Mouse (Mus musculus) spleen, embryonic (tissue): ENCODE measurements around the gene Kcng3.

Experiments used
- CTCF ChIA-PET: fragments of 350-600 bp; sonication (Branson Sonifier 250); formaldehyde crosslinking; loops from one replicate; lab custom pipeline; 2022; lab: Charles Lee

Kcng3 gene

DNA sequence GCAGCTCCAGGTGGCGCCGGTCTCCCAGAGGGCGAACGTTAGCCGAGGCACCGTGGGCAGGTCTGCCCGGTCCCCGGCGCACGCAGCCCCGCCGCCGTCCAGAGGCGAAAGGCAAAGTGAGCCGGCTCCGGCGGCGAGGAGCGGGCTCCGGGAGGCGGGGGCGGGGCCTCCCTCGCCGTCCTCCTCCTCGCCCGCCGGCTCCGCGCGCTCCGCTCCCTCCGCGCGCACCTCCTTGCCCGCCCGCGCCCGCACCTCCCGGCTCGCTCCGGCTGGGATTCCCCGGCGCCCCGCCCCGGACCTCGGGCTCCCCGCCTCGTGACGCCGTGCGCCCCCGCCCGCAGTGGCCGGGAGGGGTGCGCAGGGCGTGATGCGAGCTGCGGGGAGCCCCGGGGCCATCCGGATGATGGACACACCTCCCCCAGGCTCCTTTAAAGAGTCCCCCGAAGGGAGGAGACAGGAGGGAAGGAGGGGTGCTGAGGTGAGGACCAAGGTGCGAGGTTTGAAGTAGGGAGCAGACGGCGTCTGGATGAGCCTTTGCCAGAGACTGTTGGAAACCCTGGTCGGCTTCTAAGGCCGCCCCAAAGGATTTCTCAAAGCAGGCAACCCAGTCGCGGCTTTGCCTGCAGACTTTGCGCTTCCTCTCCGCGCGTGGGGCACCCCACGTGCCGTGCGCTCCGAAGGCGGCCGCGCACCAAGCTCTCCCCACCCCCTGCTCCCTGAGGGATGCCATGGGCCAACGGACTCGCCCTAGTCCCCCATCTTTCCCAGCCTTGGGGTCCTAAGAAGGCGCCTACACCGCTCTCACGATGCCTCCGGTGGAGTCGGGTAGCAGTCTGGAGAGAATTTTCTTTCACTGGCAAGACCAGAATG lies at the start of gene Kcng3:
TSS of gene Kcng3 (minus strand) at position 113 of the 870 bp plus-strand sequence.
- CTCF ChIA-PET = no interaction called here

DNA sequence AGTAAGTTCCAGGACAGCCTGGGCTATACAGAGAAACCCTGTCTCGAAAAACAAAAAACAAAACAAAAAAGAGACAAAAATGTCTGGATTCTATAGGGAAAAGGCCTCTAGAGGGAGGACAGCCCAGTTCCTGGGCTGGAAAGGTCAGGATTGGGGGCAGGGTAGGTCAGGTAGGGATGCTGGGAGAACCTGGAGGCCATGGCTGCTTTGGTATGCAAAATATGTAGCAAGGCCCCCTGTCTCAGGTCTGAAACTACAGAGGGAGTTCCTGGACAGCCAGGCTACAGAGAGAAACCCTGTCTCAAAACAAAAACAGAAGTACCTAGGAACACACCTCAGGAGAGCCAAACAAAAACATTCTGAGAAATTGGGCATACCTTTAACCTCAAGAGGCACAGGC lies 45.7 kb upstream of the Kcng3 start:
- CTCF ChIA-PET = no interaction called here

DNA sequence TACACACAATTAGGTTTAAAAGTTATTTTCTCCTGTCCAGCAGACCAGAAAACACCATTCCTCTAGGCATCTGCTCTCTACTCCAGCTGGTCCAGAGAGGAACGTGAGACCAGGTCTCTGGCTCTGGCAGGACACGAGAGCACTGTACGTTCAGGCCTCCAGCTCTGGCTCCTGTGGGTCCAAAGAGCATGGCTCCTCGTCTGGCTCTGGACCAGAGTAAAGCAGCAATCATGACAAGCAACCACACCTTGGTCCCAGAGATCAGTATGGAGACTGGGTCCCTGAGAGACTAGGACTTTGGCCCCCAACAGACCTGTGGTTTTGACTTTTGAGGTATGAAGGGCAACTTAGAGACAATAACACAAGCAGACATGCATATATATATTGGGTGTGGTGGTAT lies 41.0 kb upstream of the Kcng3 start:
- CTCF ChIA-PET = no interaction called here

DNA sequence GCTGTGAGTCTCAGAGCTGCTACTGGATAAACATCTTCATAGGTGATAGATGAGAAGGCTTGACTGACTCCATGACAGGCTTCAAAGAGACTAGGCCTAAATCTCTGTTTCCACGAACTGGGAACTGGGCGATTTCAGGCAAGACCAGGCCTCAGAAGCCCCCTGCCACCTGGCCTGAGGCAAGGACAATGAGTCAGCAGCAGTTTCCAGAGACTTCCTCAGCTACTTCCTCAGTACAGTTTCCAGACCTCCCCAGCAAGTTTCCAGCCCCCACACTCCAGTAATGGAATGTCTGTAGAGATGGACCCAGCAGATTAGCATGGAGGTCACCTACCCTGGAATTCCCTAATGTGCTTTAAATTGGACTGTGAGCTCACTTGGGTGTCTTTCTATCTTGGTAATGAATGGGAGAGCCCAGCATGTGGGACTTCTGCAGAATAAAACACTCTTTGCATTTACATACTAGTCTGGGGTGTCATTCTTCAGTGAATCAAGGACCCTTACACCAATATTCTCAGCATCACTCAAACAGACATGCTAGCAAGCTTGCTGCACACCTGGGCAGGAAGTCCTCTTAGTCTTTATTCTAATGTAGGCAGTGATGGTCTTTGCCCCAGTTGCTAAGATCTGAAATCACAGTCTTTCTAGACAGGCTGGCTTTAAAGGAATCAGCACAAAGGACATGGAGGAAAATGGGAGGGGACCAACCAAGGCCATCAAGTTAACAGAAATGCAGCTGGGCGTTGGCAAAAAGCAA lies 36.4 kb upstream of the Kcng3 start:
- CTCF ChIA-PET = interaction anchor here (0.7 kb wide), 1 partner anchor 38 kb away, joined by 4 read pairs; no protein-coding TSS in a partner anchor

DNA sequence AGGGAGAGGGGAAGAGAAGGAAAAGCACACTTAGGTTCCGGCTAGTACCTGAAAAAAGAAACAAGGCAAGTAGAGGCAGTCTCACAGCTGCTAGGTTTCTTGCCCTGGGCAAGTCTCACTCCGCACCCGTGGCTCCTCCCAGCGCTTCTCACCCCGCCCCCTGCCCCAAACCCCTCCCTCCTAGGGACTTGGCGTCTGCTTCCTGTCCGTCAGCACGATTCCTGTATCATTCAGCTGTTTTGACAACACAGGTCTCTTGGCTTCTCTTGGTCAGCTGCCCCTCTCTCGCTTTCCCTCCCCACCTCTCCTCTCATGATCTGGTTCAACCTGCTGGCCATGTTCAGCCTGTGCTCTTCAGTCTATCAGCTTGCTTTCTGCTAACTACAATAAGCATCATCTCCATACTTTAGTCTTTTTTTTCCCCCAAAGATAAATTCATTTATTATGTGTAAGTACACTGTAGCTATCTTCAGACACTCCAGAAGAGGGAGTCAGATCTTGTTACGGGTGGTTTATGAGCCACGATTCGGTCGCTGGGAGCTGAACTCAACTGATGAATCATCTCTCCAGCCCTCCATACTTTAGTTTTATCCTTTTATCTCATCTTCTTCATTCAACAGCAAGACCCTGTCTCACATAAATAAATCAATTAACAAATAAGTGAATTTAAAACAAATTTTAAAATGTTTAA lies 35.0 kb upstream of the Kcng3 start:
- CTCF ChIA-PET = interaction anchor here (0.6 kb wide), 1 partner anchor 103 kb away, joined by 6 read pairs; no protein-coding TSS in a partner anchor

DNA sequence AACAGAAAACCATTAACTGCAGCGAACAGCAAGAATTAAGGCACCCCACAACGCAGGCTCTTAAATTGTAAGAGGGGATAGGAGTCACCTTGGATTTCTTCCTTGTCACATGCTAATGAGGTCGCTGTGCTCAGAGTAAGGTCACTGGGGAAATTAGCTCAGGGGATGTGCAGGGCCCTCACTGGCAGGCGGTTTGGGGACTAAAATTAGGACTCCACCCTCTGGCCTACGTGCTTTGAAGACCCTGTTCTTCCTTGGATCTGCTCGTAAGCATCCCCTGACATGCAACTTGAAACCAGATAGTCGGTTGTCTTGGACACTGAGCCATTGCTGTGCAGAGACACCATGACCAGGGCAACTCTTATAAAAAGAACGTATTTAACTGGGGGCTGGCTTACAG lies 33.1 kb upstream of the Kcng3 start:
- CTCF ChIA-PET = interaction anchor here (0.7 kb wide), 1 partner anchor 158 kb away, joined by 14 read pairs; no protein-coding TSS in a partner anchor

DNA sequence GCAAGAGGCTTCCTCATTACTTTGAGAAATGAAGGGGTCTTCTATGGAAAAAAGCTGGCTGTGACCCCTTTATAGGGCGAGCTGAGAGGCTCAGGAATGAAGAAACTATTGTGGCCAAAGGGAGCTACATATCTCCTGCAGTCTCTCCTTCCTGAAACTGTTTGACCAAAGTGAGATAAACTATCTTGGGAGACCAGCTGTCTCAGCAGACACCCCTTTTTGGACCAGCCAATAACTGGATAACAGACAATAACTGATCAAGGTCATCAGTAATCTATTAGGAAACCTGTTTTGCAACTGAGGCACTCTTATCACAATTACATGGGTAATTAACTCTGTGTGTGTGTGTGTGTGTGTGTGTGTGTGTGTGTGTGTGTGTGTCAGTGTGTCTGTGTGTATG lies 27.2 kb upstream of the Kcng3 start:
- CTCF ChIA-PET = interaction anchor here (0.7 kb wide), 1 partner anchor 49 kb away, joined by 4 read pairs; no protein-coding TSS in a partner anchor

DNA sequence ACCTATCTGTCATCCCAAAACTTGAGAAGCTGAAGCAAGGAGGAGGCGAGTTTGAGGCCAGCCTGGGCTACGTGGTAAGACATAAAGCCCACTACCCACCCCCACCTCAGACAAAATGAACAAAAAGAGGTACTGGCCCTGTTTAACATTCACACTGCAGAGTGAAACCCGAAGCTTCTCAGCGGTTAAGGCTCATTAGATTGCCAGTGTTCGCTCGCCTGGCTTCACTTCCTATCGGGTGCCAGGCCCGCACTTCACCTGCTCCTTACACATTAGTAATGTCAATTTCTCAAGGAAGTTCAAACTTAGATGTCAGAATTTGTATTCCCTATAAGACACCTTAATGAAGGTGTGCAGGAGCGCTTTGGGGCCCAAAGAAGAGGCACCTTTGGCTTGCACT lies 25.7 kb upstream of the Kcng3 start:
- CTCF ChIA-PET = no interaction called here

DNA sequence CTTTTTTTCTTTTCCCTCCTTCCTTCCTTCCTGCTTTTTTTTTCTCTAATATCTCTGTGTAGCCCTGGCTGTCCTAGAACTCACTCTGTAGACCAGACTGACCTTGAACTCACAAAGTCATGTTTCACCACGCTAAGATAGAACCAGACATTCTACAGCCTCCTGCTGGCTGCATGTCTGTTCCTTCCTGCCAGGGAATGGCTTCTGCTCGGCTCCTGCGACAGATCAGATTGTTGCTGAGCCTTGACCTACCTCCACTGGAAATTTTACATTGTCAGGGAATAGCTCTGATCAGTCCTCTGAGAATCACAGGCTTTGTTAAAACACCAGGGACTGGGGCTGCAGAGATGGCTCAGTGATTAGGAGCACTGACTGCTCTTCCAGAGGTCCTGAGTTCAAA lies 24.0 kb upstream of the Kcng3 start:
- CTCF ChIA-PET = interaction anchor here (0.6 to 0.7 kb wide), 2 partner anchors 12 to 46 kb away, joined by 3 to 4 read pairs; no protein-coding TSS in a partner anchor

DNA sequence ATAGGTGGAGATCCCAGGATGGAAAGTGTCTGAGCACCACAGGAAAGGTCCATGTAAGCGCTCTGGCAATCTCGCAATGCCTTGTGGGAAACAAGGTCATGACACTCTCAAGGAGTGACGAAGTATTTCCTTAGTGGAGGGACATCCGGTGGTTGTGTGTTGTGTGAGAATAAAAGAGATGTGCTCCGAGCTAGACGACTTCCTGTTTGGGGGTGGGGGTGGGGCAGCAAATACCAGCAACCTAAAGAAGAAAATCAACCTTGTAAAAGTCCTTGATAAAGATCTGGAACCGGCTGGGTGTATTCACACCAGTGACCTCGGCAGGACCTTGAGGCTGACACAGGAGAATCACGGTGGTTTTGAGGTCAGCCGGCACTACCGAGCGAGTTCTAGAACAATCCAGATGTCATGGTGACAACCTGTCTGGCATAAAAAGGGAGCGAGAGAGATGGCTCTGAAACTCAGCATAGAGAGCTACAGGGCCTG lies 23.0 kb upstream of the Kcng3 start:
- CTCF ChIA-PET = interaction anchor here (0.6 kb wide), 1 partner anchor 401 kb away, joined by 4 read pairs; no protein-coding TSS in a partner anchor

DNA sequence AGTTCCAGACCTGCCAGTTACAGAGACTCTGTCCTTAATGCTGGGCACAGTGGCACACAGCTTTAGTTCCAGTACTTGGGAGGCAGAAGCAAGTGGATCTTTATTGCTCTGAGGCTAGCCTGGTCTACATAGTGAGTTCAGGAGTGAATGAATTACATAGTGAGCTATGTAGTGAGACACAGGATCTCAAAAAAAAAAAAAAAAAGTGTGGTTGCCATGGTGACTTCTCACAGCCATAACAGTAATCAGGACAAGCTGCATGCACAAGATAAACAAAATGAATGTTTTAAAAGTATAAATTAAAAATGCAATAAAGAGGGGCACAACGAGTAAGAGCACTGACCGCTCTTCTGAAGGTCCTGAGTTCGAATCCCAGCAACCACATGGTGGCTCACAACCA lies 21.9 kb upstream of the Kcng3 start:
- CTCF ChIA-PET = interaction anchor here (0.6 kb wide), 1 partner anchor 89 kb away, joined by 5 read pairs; no protein-coding TSS in a partner anchor

DNA sequence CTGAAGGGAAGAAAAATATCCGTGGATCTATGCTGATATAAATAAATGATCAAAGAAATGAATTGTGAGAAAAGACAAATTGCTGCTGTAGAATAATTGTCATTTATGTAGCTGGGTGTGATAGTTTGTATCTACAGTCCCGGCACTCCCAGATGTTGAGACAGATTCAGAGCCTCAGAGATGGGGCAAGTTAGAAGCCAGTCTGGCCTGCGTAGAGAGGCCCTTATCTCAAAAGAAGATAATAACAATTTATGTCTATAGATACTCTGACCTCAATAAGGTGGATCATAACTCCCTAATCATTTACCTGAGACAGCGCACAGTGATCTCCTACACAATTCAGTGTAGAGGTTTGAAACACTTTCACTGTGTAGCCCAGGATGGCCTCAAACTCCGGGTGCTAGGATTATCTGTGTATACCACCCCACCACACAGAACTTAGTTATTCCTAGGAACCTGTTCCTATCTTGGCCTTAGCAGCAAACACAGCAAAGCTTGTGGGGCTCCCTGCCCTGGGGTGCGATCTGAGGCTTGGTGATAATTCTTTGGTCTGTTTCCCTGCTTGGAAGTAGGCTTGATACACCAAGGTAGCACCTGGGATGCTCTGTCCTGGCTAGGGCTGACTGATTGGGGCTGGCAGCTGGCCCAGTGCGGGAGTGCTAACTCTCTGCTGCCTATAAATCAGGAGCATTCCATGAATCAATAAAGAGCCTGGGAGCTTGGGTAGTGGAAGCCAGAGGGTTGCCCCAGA lies 19.4 kb upstream of the Kcng3 start:
- CTCF ChIA-PET = no interaction called here

DNA sequence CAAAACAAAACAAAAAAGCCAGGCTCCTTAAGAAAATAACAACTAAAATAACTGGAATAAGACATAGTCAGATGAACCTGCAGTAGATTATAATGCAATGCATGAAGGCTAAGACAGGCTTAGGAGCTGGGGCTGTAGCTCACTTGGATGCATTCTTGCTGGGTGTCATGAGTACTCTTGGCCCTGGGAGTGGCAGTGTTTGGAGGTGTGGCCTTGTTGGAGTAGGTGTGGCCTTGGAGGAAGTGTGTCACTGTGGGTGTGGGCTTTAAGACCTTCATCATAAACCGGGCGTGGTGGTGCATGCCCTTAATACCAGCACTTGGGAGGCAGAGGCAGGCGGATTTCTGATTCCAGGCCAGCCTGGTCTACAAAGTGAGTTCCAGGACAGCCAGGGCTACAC lies 18.3 kb upstream of the Kcng3 start:
- CTCF ChIA-PET = no interaction called here

DNA sequence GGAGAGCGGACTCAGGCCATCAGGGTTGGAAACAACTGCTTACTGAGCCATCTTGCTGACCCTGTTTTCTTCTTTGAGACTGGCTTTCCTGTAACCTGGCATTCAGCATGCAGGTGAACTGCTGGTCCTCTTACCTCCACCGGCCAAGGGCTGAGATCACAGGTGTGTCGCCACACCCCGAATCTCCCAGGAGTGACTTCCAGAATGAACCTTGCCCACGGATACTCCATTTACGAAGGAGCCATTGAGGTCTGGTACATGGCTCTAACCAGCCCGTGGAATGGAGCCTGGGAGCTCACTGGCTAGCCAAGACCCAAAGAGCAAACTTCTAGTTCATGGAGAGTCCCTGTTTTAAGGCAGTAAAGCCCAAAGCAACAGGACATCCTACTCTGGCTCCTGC lies 15.7 kb upstream of the Kcng3 start:
- CTCF ChIA-PET = no interaction called here

DNA sequence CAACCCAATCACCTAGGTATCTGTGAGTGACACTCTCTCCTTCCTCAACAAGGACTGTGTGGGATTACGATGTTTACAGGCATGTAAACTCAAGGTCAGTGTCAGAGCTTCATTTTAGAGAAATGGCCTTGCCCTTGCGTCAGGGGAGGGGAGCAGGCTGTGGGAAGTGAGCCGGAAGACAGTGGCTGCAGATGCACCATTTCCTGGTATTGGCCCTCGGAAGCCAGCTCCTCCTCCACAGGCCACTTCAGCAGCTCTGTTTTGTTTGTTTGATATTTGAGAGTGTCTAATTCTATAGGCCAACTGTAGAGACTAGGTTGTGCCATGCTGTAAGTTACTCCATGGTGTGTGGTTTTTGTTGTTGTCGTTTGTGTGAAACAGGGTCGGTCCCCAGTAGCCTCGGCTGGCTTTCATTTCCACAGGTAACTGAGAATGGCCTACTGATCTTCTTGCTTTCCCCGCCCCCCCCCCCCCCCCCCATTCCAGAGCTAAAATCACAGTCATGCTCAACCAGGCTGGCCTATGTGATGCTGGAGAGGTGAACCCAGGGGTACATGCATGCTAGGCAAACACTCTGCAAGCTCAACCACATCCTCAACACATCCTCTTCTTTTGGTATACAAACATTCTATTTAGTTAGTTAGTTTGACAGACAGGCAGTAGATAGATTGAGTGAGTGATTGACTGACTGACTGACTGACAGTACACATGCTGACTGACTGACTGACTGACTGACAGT lies 14.9 kb upstream of the Kcng3 start:
- CTCF ChIA-PET = interaction anchor here (0.5 kb wide), 1 partner anchor 177 kb away, joined by 3 read pairs; no protein-coding TSS in a partner anchor

DNA sequence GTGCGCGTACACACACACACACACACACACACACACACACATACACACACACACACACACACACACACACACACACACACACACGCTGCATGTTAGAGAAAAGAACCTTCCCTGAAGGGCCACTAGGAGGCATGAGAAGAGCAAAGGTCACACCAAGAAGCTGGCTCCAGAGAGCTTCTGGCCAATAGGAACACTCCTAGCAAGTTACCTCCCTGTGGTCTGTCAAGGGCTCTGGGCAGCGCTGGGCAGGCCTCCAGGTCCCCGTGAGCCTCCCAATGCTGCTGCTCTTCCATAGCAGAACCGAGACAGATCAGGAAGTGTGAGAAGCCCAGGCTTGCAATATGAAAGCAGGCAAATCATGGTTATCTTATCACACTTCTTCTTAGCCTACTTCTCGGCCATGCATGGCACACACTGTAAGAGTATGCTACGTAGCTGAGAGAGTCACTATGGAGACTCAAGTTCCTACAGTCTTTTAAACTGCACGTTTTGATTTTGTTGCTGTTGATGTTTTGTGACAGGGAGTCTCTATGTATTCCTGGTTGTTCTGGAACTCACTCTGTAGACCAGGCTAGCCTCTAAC lies 13.6 kb upstream of the Kcng3 start:
- CTCF ChIA-PET = interaction anchor here (0.6 to 0.9 kb wide), 4 partner anchors 12 to 205 kb away, joined by 3 to 5 read pairs (median 3); no protein-coding TSS in a partner anchor

DNA sequence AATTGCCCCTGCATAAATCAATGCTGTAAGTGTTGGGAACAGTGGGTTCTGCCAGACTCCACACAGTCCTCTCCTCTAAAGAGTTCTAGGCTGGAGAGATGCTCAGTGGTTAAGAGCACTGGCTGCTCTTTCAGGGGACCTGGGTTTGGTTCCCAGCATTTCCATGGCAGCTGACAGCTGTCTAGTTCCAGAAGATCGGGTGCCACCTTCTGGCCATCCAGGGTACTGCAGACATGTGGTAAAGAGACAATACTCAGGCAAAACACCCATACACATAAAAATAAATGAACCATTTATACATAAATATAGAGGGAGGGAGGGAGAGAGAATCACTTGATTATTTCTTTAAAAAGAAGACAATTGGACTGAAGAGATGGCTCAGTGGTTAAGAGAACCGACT lies 5.7 kb upstream of the Kcng3 start:
- CTCF ChIA-PET = interaction anchor here (0.6 kb wide), 2 partner anchors 97 to 102 kb away, joined by 4 read pairs; no protein-coding TSS in a partner anchor

DNA sequence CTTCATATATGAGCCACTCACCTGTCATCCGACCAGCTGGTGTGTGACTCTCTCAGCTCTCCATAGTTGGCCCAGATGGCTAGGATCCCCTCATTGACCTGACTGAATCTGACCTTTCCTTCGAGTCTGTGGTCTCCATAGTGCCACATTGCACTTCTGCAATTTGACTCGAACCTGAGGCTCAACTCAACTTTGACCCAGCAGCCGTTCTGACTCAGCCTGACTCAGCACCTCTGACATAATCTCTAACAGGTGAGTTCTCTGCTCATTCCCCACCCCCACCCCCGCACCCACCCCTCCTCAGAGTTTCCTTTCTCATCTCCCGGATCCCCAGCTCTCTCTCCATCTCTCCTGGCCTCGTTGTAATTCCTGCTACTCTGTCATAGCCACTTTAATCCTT lies 4.7 kb upstream of the Kcng3 start:
- CTCF ChIA-PET = interaction anchor here (0.6 to 0.7 kb wide), 2 partner anchors 13 to 72 kb away, joined by 3 to 4 read pairs; no protein-coding TSS in a partner anchor
